Mouse (Mus musculus) spleen, adult 2 months (tissue): ENCODE data around the gene B4galnt3. TPM values are rescaled to one million over a fixed set of nuclear protein-coding genes. Genes with fewer than 3 reads are reported as not detected.
"Not testable (repeated sequence)": the region's sequence is repeated elsewhere in the genome, so short reads cannot be mapped to it uniquely, and the experiment has no call there.

Experiments used
- DNase-seq, 2 experiments: peaks; one replicate each; pipeline versions ENCODE4 v3.0.0 to v3.0.0-alpha.2; 2012 to 2021; ENCODE audit warnings: low spot score in 2 of 2, low read depth in 1 of 2
- H3K27ac ChIP-seq: fragments of 200-500 bp; 2 replicates; pipeline ENCODE4 v1.5.1; 2012; ENCODE audit warnings: low read length, inconsistent platforms; ENCODE audit not compliant: insufficient read depth
- H3K27me3 ChIP-seq: fragments of 200-500 bp; 2 replicates; pipeline ENCODE4 v1.6.1; 2012; ENCODE audit warnings: mild to moderate bottlenecking, moderate library complexity, low read length, inconsistent platforms; ENCODE audit not compliant: control insufficient read depth, insufficient read depth
- H3K36me3 ChIP-seq: fragments of 200-500 bp; 2 replicates; pipeline ENCODE4 v1.6.1; 2012; ENCODE audit warnings: mild to moderate bottlenecking, low read length, inconsistent platforms; ENCODE audit not compliant: control insufficient read depth, insufficient read depth
- H3K4me1 ChIP-seq: fragments of 200-500 bp; 2 replicates; pipeline ENCODE4 v1.6.1; 2011; ENCODE audit warnings: inconsistent platforms; ENCODE audit not compliant: control insufficient read depth, insufficient read depth, insufficient read length
- H3K4me3 ChIP-seq: fragments of 200-500 bp; 2 replicates; pipeline ENCODE4 v1.5.1; 2011; ENCODE audit warnings: mild to moderate bottlenecking, inconsistent platforms; ENCODE audit not compliant: insufficient read depth, insufficient read length; ENCODE audit errors: extremely low read depth
- CTCF ChIP-seq: fragments of 200-500 bp; IDR thresholded peaks from 2 replicates; pipeline ENCODE4 v1.5.1; 2011; ENCODE audit warnings: mild to moderate bottlenecking, inconsistent platforms; ENCODE audit not compliant: insufficient read depth, insufficient read length, insufficient replicate concordance; ENCODE audit errors: extremely low read depth
- POLR2A ChIP-seq: fragments of 200-500 bp; IDR thresholded peaks from 2 replicates; pipeline ENCODE4 v1.6.1; 2011; ENCODE audit warnings: low read depth, low read length, inconsistent platforms
- WGBS: fragments of 180-500 bp; shearing (Covaris S2); methylation state at CpG from one replicate; pipeline ENCODE4 v1.1.7; 2018; 5-methylcytosine and 5-hydroxymethylcytosine counted together
- polyA plus RNA-seq: library from polyadenylated mRNA; depleted of rRNA; stranded (reverse); fragments of >200 nt; gene quantifications from 2 replicates; pipeline ENCODE4 v1.2.3, GENCODE M21; 2012

B4galnt3 gene
- polyA plus RNA-seq, 1 experiment = 0.09 TPM

DNA sequence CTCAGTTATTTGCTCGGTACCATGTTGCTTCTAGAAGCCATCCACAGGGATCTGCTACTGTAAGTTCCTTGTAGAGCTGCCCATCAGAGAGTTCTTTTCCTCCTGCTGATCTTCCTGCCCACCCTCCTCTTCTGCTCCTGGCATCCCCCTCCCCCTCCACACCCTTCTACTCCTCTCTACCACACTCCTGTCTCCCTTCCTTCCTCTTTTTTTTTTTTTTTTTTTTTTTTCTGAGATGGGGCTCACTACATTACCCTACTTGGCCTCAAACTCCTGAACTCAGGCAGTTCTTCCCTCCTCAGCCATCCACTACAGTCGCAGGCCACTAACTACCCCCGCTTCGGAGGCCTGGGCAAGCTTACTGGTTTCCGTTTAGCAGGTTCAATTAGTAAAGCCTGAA lies 18.1 kb upstream of the B4galnt3 start:
- 25% methylated on average over 5 of the region's 5 CpGs for WGBS
- H3K4me3 ChIP-seq = no peak overlapping the region
- no peak overlapping the region for H3K27ac ChIP-seq
- TF ChIP-seq CTCF (no peak), POLR2A (no peak)
- no peaks in the 10 kb centered on the region for H3K27me3 ChIP-seq
- no peaks in the 10 kb centered on the region for H3K36me3 ChIP-seq
- no peak for DNase-seq
- H3K4me1 ChIP-seq = no peaks in the 10 kb centered on the region

DNA sequence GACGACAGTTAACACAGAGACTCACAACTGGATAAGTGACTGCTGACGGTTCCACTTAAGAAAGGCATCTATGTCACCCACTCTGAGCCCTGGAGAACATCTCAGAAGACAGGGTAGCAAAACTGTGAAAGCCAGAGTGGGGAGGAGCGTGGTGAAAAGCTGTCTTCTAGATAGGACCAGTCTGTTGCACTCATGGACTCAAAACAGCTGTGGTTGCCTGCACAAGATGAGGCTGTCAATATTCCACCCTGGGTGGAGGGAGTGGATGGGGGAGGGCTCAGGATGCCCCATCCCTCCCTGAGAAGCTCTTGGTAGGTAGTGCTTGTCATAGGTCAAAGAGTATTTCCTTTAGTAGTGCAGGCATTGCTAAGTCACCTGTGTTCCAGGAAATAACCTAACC lies 15.4 kb upstream of the B4galnt3 start:
- no peak for DNase-seq
- Histone ChIP-seq H3K27me3 (no peaks in the 10 kb centered on the region), H3K36me3 (no peaks in the 10 kb centered on the region), H3K27ac (no peak overlapping the region), H3K4me3 (no peak overlapping the region), H3K4me1 (no peaks in the 10 kb centered on the region)
- 72% methylated on average over 3 of the region's 3 CpGs for WGBS
- TF ChIP-seq POLR2A (no peak), CTCF (no peak)

GRCm38 (mm10) chr6:120309338-120309737 lies 15.0 kb upstream of the B4galnt3 start:
- Histone ChIP-seq H3K4me1 (no peaks in the 10 kb centered on the region), H3K36me3 (no peaks in the 10 kb centered on the region), H3K27ac (no peak overlapping the region), H3K27me3 (no peaks in the 10 kb centered on the region), H3K4me3 (no peak overlapping the region)
- WGBS = 88% methylated on average over 9 of the region's 9 CpGs
- no peak for DNase-seq
- no peak for TF ChIP-seq POLR2A

DNA sequence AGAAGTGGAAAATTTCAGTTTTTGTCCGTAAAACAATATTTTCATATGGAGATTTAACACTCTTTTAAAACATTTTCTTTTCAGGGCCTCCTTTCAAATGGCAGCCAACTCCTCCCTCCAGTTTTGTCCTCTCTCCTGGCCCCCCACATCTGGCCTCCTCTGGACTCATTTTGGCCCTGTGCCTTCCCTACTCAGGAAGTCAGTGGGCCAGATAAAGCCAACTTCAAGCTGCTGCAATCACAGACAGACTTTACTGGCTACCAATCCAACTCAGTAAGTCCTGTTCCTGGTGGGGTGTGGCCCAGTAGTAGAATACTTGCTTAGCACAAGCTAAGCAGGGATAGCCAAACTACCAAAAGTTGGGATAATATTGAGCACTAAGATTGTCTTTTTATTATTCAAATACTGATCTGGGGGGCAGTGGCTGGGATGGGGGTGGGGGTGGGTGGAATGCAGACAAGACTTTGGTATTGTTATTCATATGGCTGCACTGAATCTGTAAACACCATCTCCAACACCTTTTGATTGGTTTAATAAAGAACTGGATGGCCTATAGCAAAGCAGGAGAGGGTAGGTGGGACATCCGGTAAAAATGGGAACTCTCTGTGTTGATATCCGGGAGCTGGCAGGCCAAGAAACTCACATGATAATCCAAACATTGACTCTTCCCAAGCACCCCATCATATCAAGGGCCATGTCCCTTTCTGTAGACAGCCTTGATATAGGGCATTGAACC lies 12.7 kb upstream of the B4galnt3 start:
- no peak for DNase-seq
- H3K36me3 ChIP-seq = no peaks in the 10 kb centered on the region
- H3K27ac ChIP-seq = no peak overlapping the region
- H3K4me1 ChIP-seq = no peaks in the 10 kb centered on the region
- H3K27me3 ChIP-seq = no peaks in the 10 kb centered on the region
- 82% methylated on average over 3 of the region's 3 CpGs for WGBS
- H3K4me3 ChIP-seq = no peak overlapping the region
- TF ChIP-seq POLR2A (no peak), CTCF (no peak)

DNA sequence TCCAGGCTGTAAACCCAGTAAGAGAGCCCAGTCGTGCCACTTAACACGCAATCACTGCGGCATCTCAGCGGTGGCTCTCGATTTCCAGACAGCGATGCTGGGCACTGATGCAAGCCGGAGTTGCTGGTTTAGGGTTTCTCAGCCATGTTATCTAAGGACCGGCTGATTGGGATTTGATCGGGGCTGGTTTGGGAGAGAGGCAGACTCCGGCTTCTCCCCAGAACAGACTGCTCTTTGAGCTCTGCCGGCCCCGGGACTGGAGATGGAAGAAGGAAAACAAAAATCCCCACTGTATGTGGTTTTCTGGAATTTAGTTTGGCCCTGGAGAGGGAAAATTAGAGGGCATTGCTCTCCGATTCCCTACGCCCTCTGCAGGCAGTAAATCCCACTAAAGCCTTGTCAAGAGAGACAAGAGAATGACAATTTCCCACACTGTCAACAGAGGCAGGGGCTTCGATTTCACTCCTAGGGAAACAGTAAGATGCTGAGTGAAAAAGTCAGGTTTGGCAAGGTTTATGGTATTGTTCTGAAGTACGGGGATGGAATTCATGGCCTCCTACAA lies 8.5 kb upstream of the B4galnt3 start:
- 45% methylated on average over 16 of the region's 16 CpGs for WGBS
- no peak for DNase-seq
- TF ChIP-seq CTCF (no peak), POLR2A (no peak)

DNA sequence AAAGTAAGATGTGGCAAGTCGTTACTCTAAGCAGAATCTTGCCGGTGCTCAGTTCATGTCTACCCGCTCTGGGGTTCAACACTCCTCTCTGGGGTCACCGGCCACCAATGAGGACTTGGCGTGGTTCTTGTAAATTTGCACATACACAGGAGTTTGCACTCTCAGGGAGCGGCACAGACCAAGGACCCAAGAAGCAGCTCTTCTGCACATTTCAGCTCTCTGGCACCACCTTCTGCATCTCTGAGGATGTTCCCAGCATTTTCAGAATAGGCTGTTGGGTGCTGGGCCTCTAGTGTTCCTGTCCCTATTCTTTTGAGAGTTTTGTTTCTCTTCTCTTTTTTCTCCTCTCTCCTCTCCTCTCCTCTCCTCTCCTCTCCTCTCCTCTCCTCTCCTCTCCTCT lies 6.8 kb upstream of the B4galnt3 start:
- DNase-seq = no peak
- H3K4me3 ChIP-seq = no peak overlapping the region
- no peaks in the 10 kb centered on the region for H3K27me3 ChIP-seq
- no peaks in the 10 kb centered on the region for H3K36me3 ChIP-seq
- 29% methylated on average over 6 of the region's 6 CpGs for WGBS
- H3K27ac ChIP-seq = no peak overlapping the region
- TF ChIP-seq POLR2A (no peak), CTCF (no peak; the same call in 1 of the 2 replicates)
- H3K4me1 ChIP-seq = no peaks in the 10 kb centered on the region

More for the DNA sequence above, 8.5 kb upstream of the B4galnt3 start:
- Histone ChIP-seq H3K36me3 (no peaks in the 10 kb centered on the region), H3K27me3 (no peaks in the 10 kb centered on the region), H3K27ac (no peak overlapping the region), H3K4me1 (no peaks in the 10 kb centered on the region), H3K4me3 (no peak overlapping the region)

GRCm38 (mm10) chr6:120296589-120296988 lies 2.2 kb upstream of the B4galnt3 start:
- H3K4me1 ChIP-seq, H3K36me3 ChIP-seq, H3K4me3 ChIP-seq, H3K27ac ChIP-seq, DNase-seq: not testable (repeated sequence)
- peaks cover 14% of the 10 kb centered on the region for H3K27me3 ChIP-seq
- whole genome bisulfite sequencing = 98% methylated on average over 2 of the region's 2 CpGs
